Mouse (Mus musculus) lung, postnatal 36 days (tissue): ENCODE measurements around the gene Hoxd11.

Experiments used
- DNase-seq: peaks from one replicate; pipeline ENCODE4 v3.0.0; 2022; ENCODE audit warnings: mixed read lengths

Gene Hoxd11

DNA sequence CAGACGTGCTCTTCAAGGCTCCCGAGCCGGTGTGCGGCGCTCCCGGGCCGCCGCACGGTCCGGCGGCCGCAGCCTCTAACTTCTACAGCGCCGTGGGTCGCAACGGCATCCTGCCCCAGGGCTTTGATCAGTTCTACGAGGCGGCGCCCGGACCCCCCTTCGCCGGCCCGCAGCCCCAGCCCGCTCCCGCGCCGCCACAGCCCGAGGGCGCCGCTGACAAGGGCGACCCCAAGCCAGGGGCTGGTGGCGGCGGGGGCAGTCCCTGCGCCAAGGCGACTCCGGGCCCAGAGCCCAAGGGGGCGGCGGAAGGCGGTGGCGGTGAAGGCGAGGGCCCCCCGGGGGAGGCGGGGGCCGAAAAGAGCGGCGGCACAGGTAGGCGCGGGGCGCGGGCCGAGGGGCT is 3.4 kb downstream of the Hoxd11 start:
- DNase-seq: no peak

DNA sequence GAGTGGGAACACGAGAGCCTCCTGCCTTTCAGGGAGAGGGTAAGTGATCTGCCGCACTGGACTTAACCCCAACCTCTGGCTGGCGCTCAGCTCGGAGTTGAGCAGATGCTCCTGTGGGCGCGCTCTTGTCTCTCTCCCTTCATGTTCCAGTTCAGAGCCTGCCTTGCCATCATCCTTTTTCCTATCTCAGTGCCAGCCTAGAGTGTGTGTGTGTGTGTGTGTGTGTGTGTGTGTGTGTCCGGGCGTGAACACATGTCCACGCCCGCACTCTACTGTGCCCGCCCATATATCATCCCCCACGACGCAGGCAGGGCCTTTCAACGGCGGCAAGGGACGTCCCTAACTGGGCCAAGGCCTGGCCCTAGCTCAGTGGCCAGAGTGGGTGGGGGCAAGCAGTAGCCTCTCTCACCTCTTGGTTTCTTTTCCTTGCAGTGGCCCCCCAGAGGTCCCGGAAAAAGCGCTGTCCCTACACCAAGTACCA is 4.2 kb downstream of the Hoxd11 start:
- DNase-seq: no peak

DNA sequence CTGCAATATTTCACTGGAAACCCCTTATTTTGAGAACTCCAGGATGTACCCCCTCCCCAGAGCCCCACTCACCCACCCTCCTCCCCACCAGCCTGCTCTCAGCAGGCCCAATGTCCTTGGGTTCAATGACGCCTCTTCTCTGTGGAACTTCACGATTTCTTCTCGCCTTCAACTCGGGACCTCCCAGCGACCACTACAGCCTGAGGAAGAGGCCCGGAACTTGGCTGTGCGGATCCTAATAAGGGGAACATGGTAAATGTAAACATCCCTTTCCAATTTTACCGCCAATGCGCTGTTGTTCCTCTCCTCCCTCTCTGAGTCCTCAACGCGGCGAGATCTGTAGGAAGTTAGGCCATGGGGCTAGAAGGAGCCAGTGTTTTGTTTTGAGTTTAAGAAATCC is 4.7 kb downstream of the Hoxd11 start:
- DNase-seq: no peak

DNA sequence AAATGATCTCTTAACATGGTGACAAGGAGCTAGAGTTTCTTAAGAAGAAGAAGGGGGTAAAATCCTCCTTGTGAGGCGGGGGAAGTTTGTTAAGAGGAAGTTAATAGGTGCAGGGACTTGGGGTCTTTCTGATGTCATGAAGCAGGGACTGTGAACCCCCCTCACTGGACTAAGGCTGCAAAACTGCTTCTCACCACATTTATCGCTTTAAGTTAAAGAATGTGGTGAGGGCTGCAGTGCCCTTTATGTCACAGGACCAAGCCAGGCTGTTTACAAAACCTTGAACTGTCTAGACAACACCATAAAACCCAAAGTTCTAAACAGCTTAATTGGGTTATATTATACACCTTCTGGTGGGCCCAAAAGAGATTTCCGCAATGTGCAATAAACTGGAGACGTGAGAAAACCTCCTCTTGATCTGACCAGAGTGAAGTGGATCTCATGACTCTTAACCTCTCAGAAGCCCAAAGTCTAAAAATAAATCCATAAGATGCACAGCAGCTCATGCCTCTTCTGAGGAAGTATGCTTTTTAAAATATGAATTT is 5.8 kb downstream of the Hoxd11 start:
- no peak for DNase-seq

DNA sequence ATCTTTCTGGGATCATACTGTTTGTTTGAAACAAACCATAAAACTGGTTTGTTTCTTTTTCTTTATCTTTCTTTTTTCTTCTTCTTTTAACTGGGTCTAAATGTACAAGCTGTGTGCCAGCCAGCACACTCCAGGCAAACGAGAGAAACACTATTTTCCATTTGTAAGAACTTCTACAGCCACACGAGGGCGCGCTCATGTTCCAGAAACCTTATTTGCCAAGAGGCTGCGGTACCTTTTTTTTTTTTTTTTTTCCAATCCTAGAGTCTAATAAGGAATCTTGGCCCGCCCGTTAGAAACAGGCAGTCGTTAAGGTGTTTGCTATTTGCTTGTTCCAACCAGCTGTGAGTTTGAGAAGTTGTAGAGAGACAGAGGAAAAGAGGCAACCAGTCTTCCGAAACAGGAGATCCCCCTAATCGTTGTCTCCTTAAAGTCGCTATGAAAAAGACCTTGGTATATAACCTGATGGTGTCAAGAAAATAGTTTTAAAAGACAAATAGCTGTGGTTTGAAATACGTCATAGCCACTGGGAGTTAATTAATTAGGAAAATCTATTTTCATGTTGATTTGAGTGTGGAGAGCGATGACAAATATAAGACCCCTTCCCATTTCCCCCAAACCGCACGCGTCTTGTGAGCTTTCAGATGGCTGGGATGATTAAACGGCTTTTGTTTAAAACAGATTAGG is 7.1 kb downstream of the Hoxd11 start:
- DNase-seq: peak; percentile 81

DNA sequence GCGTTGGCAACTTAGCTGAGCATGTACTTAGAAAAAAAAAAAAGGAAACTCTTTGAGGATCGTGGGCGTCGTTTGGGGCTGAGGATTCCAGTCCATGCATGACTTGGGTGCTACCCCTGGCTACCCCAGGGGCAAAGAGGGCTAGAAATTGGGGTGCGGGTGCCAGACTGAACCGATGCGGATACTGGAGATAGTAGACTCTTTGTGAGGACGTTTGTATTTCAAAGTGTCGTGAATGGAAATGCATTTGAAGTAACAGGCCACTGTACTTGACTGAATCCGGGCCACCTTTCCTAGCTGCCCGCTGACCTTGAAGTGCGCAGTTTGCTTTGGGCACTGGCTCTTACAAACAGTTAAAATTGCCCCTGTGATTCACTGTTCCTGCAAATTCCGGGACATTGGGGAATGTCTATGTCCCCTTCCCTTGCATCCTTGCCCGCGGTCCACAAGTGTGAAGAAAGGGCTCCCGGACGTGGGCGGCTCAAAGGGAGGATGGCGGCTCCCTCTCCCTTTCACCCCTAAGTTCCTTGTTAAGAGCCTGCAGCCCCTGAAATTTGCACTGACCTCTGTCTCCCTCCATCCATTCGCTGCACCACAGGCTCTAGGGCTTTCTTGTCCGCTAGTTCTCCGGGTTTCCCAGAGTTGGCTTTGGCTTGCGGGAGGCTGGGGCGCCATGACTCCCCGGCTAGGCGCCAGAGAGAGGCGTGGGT is 7.8 kb downstream of the Hoxd11 start:
- no peak for DNase-seq

DNA sequence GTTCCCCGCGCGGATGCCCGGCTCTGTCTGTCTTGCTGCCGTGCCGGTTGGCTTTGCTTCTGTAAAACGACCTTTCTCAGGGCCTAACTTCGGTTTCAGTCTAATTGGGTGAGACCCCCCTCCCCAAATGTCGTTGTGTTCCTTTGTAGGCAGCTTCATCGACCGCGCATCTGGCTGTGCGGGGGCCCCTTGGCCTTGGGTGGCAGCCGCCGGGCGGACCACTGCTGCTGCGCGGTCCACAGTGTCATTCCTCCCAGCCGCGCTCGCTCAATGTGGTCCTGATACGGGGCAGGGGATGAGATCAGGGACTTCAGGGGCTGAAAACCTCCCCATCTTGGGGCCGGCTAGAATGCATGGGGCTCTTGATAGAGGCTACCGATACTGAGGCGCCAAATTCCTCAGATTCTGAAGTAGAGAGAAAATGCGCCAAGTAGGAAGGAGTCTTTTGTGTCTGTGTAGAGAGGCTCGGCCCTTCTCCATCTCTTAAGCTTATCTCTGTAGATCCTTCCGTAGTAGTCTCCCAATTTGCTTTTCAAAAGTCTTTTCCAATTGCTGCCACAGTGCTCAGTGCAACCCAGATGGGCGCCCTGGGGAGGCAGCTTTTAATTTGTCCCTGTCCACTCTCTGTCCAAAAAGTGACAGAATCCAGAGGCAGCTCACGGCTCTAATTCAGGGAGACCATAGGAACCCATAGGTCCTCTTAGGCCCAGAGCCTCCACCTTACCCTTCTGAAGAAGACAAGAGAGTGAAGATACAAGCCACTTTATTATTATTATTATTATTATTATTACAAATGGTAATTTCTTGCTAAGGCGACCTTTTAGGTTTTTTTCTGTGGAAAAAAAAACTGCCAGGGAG is 8.6 kb downstream of the Hoxd11 start:
- DNase-seq: no peak

DNA sequence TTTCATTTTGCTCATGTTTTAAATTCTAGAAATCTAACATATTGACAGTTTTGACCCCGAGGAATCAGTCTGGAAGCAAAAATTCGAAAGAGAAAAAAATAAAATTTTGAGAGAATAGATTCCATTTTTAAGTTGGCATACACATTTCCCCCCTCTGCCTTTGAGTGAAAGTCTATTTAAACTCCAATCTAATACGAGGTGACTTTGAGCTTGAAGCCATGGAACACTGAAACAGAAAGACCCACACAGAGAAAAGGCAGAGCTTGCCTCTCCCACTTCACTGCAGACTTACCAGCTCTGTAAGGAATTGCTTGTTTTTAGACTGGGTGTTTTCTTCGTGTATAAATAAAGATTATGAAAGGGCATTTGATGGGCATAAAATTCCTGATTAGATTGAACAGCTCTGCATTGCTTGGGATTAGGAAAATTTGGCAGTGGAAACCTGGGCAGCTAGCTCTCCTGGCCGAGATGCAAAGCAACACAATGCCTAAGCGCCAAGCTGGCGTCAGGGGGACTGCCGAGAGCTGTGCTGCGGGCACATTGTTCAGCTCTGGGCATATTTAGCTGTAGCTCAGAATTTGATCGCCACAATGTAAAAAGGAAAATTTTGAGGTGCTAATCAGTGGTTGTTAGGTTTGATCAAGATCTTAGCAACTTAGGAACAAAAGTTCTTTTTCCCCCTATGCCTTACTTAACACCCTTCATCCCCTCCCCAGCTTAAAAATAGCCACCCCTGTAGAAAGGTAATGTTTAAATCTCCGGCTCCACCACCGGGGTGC is 9.6 kb downstream of the Hoxd11 start:
- DNase-seq: no peak

DNA sequence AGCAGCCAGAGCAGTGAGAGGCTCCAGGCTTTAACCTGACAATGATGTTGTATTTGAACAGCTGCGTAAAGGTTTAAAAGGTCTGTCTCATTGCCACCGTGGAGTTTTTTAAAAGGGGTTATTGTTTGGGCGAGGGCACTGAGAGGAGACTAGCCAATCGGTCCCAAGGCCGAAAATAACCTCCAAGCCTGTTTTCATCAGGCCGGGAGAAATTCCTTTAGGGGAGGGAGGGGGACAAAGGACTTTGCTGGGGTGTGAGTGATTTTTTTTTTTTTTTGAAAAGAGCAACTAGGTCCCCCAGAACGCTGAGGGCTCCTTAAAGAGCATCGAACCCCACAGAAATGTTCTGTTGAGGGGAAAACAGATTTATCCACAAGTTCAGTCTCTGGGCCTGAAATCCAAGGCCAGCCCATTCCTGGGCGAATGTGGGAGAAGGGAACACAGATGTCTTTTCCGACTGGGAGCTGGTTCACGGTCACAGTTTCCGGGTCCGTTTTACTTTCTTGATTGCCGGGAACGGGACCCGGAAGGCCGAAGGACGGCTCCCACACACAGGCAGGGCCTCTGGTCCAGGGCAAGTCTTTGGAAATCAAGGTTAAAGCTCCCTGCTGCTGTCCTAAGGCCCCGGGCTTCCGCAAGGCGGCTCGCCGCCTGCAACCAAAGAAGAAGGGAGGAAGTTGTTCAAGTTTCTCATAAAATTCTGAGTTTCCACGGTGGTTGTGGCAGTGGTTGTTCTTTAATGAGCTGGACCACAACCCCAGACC is 10.4 kb downstream of the Hoxd11 start:
- DNase-seq: no peak

DNA sequence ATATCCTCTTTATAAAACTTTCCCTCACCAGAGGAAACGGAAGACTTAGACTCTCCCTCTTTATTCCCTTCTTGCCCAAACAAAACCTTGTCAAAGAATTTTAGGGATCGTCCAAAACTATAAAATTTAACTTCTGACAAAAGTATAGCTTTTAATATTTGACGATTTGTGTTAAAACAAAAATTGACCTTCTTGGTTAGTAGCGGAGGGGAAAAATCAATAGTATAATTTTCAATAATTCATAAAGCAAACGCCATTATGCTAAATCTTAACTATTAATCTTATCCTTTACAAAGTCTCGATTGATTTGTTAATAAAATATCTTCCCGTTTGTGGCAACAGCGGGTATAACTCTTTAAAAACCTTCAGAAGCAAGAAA is 11.0 kb downstream of the Hoxd11 start:
- no peak for DNase-seq

DNA sequence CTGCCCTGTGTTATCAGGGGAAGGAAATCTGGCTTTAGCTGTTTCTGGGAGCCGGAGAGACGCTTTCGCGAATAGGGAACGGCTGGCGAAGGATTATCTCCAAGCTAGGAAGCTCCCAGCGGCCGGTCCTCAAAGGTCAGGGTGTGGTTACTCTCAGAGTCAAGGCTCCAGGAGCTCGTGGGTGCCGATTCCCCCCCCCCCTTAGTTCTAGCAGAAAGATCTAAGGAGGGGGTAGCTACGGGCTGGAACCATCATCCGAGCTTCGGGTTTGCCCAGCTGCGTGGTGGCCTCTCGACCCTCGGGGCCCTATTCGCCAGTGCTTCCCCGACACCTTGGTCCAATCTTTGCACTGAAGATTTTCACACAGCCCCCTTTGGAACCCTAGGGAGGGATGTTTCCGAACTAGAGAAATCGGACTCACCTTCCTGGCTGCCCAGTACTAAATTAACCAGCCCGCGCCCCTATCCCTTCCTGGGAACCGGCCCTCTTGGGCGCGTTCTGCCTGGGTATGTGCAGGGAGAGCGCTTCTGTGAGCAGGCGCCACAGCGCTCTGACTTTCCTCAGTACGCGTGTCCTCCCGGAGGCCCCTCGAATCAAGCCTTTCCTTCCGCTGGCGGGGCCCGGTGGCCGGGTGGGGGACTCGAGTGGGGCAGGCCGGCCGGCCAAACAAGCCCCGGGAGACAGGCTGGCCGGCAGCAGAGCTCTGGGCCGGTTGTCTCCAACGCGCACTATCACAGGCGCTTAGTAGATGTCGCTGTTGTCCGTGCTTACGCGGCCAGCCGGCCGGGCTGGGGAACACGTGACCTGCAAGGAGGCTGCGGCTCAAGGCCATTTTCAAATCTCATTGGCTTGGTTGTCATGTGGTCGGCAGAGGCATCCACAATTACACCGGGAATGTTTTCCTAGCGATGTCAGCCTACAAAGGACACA is 11.9 kb downstream of the Hoxd11 start, which contains the start of gene Hoxd10:
TSS of gene Hoxd10 (plus strand) at position 903 of the 930 bp plus-strand sequence.
- DNase-seq: no peak

DNA sequence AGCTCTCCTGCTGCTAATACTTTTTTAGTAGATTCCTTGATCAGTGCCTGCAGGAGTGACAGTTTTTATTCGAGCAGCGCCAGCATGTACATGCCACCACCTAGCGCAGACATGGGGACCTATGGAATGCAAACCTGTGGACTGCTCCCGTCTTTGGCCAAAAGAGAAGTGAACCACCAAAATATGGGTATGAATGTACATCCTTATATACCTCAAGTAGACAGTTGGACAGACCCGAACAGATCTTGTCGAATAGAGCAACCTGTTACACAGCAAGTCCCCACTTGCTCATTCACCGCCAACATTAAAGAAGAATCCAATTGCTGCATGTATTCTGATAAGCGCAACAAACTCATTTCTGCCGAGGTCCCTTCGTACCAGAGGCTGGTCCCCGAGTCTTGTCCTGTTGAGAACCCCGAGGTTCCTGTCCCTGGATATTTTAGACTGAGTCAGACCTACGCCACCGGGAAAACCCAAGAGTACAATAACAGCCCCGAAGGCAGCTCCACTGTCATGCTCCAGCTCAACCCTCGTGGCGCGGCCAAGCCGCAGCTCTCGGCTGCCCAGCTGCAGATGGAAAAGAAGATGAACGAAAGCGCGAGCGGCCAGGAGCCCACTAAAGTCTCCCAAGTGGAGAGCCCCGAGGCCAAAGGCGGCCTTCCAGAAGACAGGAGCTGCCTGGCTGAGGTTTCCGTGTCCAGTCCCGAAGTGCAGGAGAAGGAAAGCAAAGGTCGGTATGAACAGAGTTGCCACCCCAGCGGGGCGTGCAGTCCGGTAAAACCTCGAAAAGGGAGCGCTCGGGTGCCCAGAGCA is 12.8 kb downstream of the Hoxd11 start:
- no peak for DNase-seq

DNA sequence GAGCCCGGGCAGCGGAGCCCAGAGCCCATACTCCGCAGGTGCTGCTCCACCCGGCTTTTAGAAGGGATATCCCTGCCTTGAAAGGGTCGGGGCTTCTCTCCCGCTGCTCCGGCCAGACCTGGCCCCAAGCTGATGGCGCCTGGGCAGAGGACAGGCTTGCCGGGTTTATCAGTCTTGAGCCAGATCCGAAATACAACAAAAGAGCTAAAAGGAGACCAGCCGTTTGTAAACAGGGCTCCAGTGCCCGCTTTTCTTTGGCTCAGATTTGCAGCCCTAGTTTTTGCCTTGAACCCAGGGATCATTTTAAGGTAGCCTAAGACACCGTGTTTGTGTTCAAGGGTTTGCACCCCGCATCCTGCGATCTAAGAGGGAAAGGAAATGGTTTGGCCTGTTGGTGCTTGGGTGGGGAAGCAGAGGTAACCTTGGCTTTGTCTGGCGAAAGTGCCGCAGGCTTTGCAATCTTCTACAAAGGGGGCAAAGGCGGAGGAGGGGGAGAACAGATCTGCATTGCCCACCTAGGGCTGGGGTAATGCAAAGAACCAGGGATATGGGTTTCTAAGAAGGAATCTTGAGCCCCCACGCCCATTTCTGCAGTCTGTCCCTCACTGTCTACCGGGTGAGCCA is 13.6 kb downstream of the Hoxd11 start:
- DNase-seq: no peak

DNA sequence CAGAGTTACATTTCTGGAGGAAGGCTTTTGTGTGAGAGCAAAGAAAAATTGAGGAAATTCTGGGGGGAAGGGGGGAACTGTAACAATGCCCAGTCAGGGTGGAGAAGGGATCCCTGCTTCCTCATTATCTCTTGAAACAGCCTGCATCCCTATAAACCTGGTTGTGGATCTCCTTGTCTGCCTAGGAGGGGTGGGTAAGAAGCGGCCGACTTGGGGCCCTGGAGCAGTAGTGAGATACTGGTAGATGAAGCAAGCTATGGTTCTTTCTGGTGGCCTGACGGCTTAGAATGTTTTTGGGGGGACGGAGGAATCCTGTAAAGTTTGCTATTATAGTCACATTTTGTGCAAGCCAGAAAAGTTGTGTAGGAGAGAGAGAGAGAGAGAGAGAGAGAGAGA is 14.1 kb downstream of the Hoxd11 start:
- DNase-seq: no peak

DNA sequence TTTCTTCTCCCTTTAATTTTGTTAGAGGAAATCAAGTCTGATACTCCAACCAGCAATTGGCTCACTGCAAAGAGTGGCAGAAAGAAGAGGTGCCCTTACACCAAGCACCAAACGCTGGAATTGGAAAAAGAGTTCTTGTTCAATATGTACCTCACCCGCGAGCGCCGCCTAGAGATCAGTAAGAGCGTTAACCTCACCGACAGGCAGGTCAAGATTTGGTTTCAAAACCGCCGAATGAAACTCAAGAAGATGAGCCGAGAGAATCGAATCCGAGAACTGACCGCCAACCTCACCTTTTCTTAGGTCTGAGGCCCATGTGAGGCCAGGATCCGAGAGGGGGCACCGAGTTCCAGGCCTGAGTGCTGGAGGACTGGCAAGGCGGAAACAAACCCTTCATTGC is 14.7 kb downstream of the Hoxd11 start:
- DNase-seq: no peak

DNA sequence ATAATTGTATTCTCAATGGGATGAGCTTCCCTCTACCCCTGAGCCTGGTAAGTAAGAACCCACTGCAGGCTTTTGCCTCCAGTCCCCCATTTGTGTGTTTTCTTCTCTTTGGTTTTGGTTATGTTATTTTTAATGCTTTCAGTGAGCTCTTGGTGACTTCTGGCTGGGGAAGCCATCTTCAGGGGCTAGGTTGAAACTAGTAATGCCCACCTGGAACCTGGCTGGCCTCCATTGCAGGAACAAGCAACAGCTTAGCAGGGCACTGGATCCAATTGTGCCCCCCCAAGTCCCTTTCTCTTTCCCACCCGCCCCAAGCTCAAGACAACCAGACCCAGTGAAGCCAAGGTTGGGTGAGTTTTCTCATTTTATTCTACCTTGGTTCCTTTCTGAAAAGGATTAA is 16.0 kb downstream of the Hoxd11 start:
- DNase-seq: no peak

DNA sequence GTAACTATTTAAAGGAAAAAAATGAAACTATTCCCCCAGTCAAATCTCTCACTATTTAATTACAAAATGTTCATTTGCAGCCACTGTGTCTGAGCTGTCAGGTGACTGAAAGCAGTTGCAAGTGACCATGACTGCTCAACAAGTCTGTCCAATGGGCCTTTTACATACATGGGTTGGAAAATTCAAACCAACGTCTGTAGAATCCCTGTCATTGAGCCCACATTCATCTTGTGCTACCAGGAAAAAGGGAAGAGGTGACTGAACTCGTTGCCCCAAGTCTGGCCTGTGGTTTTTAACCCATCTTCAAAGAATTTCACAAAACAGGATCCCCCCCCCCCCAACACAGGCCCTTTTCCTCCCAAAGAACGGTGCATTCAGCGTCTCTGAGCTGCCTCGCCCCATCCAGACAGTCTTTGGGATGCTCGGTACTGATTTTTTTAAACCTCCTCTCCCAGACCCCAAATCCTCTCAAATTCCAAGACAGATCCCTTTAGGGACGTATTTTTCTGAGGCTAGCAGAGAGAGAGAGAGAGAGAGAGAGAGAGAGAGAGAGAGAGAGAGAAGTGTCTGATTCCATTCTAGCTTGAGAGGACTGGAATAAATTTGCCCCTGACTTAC is 16.6 kb downstream of the Hoxd11 start:
- no peak for DNase-seq

DNA sequence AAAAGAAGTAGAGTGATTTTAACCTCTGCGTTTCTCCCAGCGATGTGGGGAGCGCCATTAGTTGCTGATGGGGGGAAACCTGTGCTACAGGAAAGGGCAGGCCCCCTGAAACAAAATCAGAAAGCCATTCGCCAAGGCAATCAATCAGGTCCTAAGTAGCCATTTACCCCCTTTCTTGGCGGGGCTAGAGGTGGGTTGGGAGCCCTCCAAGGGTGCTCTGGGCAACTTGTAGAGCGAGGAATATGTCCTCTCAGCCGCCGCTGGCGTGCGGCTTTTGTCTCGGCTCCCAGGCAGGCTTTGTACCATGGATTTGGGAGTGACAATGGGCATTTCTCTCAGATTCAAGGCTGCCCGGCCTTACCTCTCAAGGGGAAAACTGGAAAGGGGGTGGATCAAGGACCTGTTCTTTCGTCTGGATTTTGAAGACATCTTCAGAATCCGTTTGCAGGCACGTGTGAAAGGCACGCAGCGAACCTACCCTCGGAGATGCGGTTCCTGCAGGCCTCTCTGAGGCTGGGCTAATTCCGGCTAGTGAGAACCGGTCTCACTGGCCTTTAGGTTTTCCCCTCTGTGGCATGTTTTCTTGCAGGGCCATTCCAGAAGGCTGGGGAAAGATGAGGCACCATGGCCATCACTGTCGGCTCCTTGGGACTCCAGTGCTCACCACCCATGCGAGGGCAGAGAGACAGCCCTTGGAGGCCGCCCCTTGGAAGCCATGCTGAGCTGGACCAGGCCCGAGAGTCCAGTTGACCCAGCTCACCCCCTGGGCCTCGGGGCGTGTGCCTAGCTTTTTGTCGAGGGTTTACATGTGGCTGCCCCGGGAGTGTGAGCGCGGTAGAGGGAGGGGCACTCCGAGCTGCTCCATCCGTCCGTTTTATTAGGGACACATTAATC is 17.3 kb downstream of the Hoxd11 start:
- DNase-seq: no peak
